16 mouse cellular contexts compared by ENCODE assay signal in the genomic region with DNA sequence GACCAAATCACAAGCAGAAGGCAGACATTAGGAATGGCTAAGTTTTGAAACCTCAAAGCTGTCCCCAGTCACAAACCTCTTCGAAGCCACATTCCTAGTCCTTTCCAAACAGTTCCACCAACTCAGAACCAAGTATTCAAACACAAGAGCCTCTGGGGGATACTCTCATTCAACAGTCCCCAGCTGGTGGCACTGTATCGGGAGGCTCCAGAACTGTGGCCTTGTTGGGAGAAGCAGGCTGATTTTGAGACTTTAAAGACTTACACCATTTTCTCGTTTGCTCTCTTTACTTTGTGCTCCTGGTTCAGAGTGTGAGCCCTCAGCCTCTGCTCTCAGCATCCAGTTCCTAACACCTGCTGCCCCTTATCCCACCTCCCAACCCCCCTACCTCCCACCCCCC. TPM values are rescaled to one million over a fixed set of nuclear protein-coding genes. Genes with fewer than 3 reads are reported as not detected.
"Had no signal": no experiment of that assay in that cellular context is flagged by ENCODE, and none has a peak within 500 bp of the region (broad histone marks: within the 10 kb centered on the region; RNA-seq: fewer than 3 reads in every experiment).

No protein-coding gene starts in this region.

- H3K27ac ChIP-seq: left cerebral cortex, adult 2 months; liver, embryonic 13.5 days; midbrain, embryonic 13.5 days had no signal

- H3K4me3 ChIP-seq: kidney, embryonic 15.5 days; left cerebral cortex, adult 2 months; liver, embryonic 13.5 days; midbrain, embryonic 13.5 days had no signal

- H3K4me1 ChIP-seq: kidney, embryonic 15.5 days; liver, embryonic 13.5 days had no signal

- H3K9me3 ChIP-seq: kidney, embryonic 15.5 days; liver, embryonic 13.5 days; midbrain, embryonic 13.5 days had no signal

- H3K27me3 ChIP-seq: kidney, embryonic 15.5 days; midbrain, embryonic 13.5 days had no signal

- ATAC-seq: midbrain, embryonic 13.5 days had no signal

- H3K36me3 ChIP-seq: kidney, embryonic 15.5 days; liver, embryonic 13.5 days; midbrain, embryonic 13.5 days had no signal

- DNase-seq: layer of hippocampus, postnatal 36 days; liver, embryonic 13.5 days; lung, adult 2 months; thymus, adult 18-20 months; thymus, postnatal 36 days had no signal

- H3K9ac ChIP-seq: kidney, embryonic 15.5 days; liver, embryonic 13.5 days; midbrain, embryonic 13.5 days had no signal

- H3K4me2 ChIP-seq: kidney, embryonic 15.5 days; liver, embryonic 13.5 days; midbrain, embryonic 13.5 days had no signal

RNA-seq across cellular contexts. Expression of a gene that starts 30.7 kb away (rescaled TPM):
- total RNA-seq: layer of hippocampus, postnatal 10 days; left cerebral cortex, postnatal 10 days had no signal
- polyA plus RNA-seq: neural tube, embryonic 11.5 days; spleen, adult 2 months had no signal

RNA-seq across cellular contexts. Expression of a gene that starts 32.5 kb away (rescaled TPM):
- total RNA-seq: layer of hippocampus, adult 8-10 months; layer of hippocampus, postnatal 10 days; layer of hippocampus, postnatal 36 days; left cerebral cortex, adult 2 months; left cerebral cortex, postnatal 10 days; left cerebral cortex, postnatal 36 days; megakaryocyte, adult 5-6 weeks had no signal
- polyA plus RNA-seq: liver, embryonic 13.5 days; neural tube, embryonic 14.5 days had no signal
